Mouse (Mus musculus): ENCODE results near the gene Olfr1347. TPM values are rescaled to one million over a fixed set of nuclear protein-coding genes. Genes with fewer than 3 reads are reported as not detected.
"Not testable (repeated sequence)": the region's sequence is repeated elsewhere in the genome, so short reads cannot be mapped to it uniquely, and the experiment has no call there.

The Olfr1347 gene
- total and polyA plus RNA-seq, 2 experiments from 2014 or later, result not detected

DNA sequence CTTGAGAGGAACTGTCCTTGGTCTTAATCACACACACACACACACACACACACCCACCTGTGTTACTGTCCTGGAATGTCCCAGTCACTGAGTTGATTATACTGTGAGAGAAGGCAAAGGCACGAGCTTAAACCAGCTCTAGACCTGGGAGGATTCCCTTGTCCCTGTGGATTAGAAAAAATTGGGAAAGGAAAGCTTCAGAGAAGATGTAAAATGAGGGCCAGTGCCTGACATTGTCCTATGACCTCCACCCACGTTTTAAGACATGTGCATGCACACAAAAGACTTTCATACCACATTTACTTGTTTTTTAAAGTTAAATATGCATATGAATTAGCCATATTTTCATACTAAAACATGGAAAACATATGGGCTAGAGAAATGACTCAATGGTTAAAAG is 12.7 kb downstream of the Olfr1347 start, which contains the start of gene Olfr5:
Gene Olfr5 (minus strand): TSS at position 101 of the 400 bp plus-strand sequence.
- Histone ChIP-seq H3K9ac (replicated peaks; ENCODE audit: low read depth, low read length) (no peak within 1 kb of the TSS), H3K4me3 (ENCODE audit: low read depth, low read length) (no peak within 1 kb of the TSS), H3K9me3 (replicated peaks; ENCODE audit: control insufficient read depth, low read length) (peaks cover 3% of the 10 kb centered on the region), H3K36me3 (replicated peaks; ENCODE audit: control insufficient read depth, insufficient read depth, low read length) (no peaks in the 10 kb centered on the region), H3K27ac (ENCODE audit: low read depth) (no peak within 1 kb of the TSS), H3K4me1 (ENCODE audit: control insufficient read depth, insufficient read depth) (no peaks in the 10 kb centered on the region), H3K27me3 (ENCODE audit: control insufficient read depth, insufficient read depth, low read length) (no peaks in the 10 kb centered on the region), H3K4me2 (ENCODE audit: low read depth, low read length) (no peak within 1 kb of the TSS)
- TF ChIP-seq EP300 (IDR thresholded peaks at IDR 0.05; ENCODE audit: low read depth) (no peak), CTCF (IDR thresholded peaks at IDR 0.05; ENCODE audit: low read depth) (no peak)
- no peak for DNase-seq (ENCODE audit: low spot score)
- WGBS, result 21% methylated on average over 2 of the region's 2 CpGs
- no peak for ATAC-seq (ENCODE audit: insufficient read depth, low read depth)

DNA sequence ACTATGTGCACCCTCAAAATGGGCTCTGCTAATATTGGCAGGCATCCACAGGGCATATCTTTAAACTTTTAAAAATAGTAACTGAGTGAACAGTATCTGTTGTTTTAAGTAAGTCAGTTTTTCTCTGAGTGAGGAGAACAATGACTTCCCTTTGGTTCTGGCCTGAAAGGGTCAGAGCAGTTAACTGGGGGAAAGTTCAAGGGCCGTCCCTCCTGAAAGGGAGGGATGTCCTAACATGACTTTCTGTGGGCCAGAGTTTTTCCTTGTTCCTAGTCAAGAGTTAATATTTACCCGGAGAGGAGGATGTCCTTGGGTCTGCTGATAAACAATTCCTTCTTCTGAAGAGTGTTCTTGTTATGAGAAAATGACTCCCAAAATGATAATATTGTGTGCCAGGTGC is 21.9 kb downstream of the Olfr1347 start:
- DNase-seq (ENCODE audit: low spot score); H3K4me3 ChIP-seq (ENCODE audit: low read depth, low read length); H3K9me3 ChIP-seq (replicated peaks; ENCODE audit: control insufficient read depth, low read length); H3K9ac ChIP-seq (replicated peaks; ENCODE audit: low read depth, low read length); H3K4me2 ChIP-seq (ENCODE audit: low read depth, low read length); H3K27me3 ChIP-seq (ENCODE audit: control insufficient read depth, insufficient read depth, low read length); H3K27ac ChIP-seq (ENCODE audit: low read depth); H3K36me3 ChIP-seq (replicated peaks; ENCODE audit: control insufficient read depth, insufficient read depth, low read length); H3K4me1 ChIP-seq (ENCODE audit: control insufficient read depth, insufficient read depth); ATAC-seq (ENCODE audit: insufficient read depth, low read depth): not testable (repeated sequence)
- 54% methylated on average over 2 of the region's 2 CpGs for WGBS

DNA sequence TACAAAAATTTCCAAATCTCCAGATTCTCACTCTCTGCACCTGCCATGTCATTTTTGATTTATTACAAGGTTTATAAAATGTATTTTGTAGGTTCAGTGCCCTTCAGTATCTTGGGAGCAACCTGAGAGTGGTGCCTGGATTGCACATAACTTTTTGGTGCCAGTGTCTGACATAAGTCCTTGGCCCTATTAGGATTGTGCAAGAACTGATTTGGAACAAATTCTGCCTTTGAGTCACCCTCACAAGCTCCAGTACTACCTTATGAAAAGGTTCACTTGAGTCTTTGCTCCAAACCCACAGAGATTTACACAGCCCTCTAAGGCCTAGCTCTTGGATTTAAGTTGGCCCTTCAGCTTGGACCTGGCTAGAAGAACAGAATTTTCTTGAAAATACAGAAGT is 32.6 kb downstream of the Olfr1347 start, which contains the start of gene Olfr1346:
Gene Olfr1346 (plus strand): TSS at position 151 of the 400 bp plus-strand sequence.
- H3K27me3 ChIP-seq (ENCODE audit: control insufficient read depth, insufficient read depth, low read length), result no peaks in the 10 kb centered on the region
- H3K4me3 ChIP-seq (ENCODE audit: low read depth, low read length), result no peak within 1 kb of the TSS
- H3K27ac ChIP-seq (ENCODE audit: low read depth), result no peak within 1 kb of the TSS
- TF ChIP-seq EP300 (IDR thresholded peaks at IDR 0.05; ENCODE audit: low read depth) (no peak), CTCF (IDR thresholded peaks at IDR 0.05; ENCODE audit: low read depth) (no peak)
- no peaks in the 10 kb centered on the region for H3K36me3 ChIP-seq (replicated peaks; ENCODE audit: control insufficient read depth, insufficient read depth, low read length)
- no peaks in the 10 kb centered on the region for H3K9me3 ChIP-seq (replicated peaks; ENCODE audit: control insufficient read depth, low read length)
- no peak for DNase-seq (ENCODE audit: low spot score)
- no peak for ATAC-seq (ENCODE audit: insufficient read depth, low read depth)
- no peaks in the 10 kb centered on the region for H3K4me1 ChIP-seq (ENCODE audit: control insufficient read depth, insufficient read depth)
- H3K4me2 ChIP-seq (ENCODE audit: low read depth, low read length), result no peak within 1 kb of the TSS
- no peak within 1 kb of the TSS for H3K9ac ChIP-seq (replicated peaks; ENCODE audit: low read depth, low read length)

DNA sequence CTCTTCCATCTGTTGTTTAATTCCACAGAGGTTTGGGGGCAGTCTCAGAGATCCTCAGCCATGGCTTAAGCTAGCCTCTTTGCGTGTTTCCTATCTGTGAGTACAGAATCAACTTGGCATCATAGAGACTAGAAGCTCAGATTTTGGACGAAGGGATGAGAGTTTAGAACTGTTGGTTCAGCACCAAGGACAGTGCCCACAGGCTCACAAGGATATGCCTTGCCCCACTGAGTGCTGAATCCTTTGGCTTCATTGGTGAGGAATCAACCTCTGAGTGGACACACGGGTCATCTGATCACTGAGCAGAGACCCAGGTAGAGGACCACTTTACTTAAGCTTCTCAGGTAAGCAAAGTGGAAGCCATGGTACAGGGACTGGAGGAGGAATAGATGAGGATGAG is 43.2 kb downstream of the Olfr1347 start:
- TF ChIP-seq CTCF (IDR thresholded peaks at IDR 0.05; ENCODE audit: low read depth) (no peak), EP300 (IDR thresholded peaks at IDR 0.05; ENCODE audit: low read depth) (no peak)
- Histone ChIP-seq H3K9me3 (replicated peaks; ENCODE audit: control insufficient read depth, low read length) (no peaks in the 10 kb centered on the region), H3K4me1 (ENCODE audit: control insufficient read depth, insufficient read depth) (no peaks in the 10 kb centered on the region), H3K27me3 (ENCODE audit: control insufficient read depth, insufficient read depth, low read length) (no peaks in the 10 kb centered on the region), H3K4me3 (ENCODE audit: low read depth, low read length) (no peak overlapping the region), H3K4me2 (ENCODE audit: low read depth, low read length) (no peak overlapping the region), H3K9ac (replicated peaks; ENCODE audit: low read depth, low read length) (no peak overlapping the region), H3K27ac (ENCODE audit: low read depth) (no peak overlapping the region), H3K36me3 (replicated peaks; ENCODE audit: control insufficient read depth, insufficient read depth, low read length) (no peaks in the 10 kb centered on the region)
- no peak for DNase-seq (ENCODE audit: low spot score)
- no peak for ATAC-seq (ENCODE audit: insufficient read depth, low read depth)
- 41% methylated on average over 3 of the region's 3 CpGs for WGBS

DNA sequence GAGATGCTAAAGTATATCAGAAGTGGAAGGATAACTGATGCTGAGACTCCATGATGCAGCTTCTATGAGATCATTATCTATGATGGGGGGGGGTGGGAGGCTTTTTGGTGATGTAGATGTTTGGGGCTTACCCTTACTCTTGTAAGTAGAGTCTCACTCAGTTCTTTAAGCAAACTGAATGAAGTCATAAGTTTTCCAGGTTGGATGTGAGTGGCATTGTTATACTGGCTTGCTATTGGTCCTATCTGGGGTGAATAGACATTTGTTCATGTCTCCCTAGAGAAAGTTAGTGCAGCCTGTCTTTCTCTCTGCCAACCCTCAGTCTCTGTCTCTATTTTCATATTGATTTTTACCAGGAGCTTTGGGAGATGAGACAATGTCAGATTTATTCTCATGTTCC is 43.7 kb downstream of the Olfr1347 start, which contains the start of gene Olfr1336:
Gene Olfr1336 (plus strand): TSS at position 301 of the 400 bp plus-strand sequence.
- TF ChIP-seq CTCF (IDR thresholded peaks at IDR 0.05; ENCODE audit: low read depth), result no peak
- no peak for TF ChIP-seq EP300 (IDR thresholded peaks at IDR 0.05; ENCODE audit: low read depth)
- Histone ChIP-seq H3K27ac (ENCODE audit: low read depth) (no peak within 1 kb of the TSS), H3K36me3 (replicated peaks; ENCODE audit: control insufficient read depth, insufficient read depth, low read length) (no peaks in the 10 kb centered on the region), H3K4me2 (ENCODE audit: low read depth, low read length) (no peak within 1 kb of the TSS), H3K4me1 (ENCODE audit: control insufficient read depth, insufficient read depth) (no peaks in the 10 kb centered on the region), H3K27me3 (ENCODE audit: control insufficient read depth, insufficient read depth, low read length) (no peaks in the 10 kb centered on the region), H3K9me3 (replicated peaks; ENCODE audit: control insufficient read depth, low read length) (no peaks in the 10 kb centered on the region), H3K4me3 (ENCODE audit: low read depth, low read length) (no peak within 1 kb of the TSS), H3K9ac (replicated peaks; ENCODE audit: low read depth, low read length) (no peak within 1 kb of the TSS)
- DNase-seq (ENCODE audit: low spot score), result no peak
- no peak for ATAC-seq (ENCODE audit: insufficient read depth, low read depth)

DNA sequence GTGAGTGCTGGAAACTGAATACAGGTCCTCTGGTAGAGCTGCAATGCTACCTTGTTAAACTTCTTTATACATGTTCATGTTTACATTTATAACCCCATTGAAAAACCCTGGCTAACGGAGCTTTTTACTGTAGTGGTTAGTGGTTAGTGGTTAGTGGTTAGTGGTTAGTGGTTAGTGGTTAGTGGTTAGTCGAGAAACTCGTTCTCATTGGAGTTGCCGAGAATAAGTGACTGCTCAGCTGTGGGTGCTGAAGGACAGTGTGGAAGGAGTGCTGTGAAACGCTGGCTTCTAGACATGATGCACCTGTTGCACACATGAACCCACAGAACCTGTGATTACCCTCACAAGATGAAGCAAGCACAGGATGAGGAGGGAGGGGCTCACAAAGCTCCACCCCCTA is 51.8 kb downstream of the Olfr1347 start:
- ATAC-seq (ENCODE audit: insufficient read depth, low read depth) (no peak), DNase-seq (ENCODE audit: low spot score) (no peak)
- H3K4me2 ChIP-seq (ENCODE audit: low read depth, low read length), result no peak overlapping the region
- no peaks in the 10 kb centered on the region for H3K9me3 ChIP-seq (replicated peaks; ENCODE audit: control insufficient read depth, low read length)
- no peaks in the 10 kb centered on the region for H3K27me3 ChIP-seq (ENCODE audit: control insufficient read depth, insufficient read depth, low read length)
- no peaks in the 10 kb centered on the region for H3K4me1 ChIP-seq (ENCODE audit: control insufficient read depth, insufficient read depth)
- no peak overlapping the region for H3K4me3 ChIP-seq (ENCODE audit: low read depth, low read length)
- no peak overlapping the region for H3K9ac ChIP-seq (replicated peaks; ENCODE audit: low read depth, low read length)
- H3K36me3 ChIP-seq (replicated peaks; ENCODE audit: control insufficient read depth, insufficient read depth, low read length), result no peaks in the 10 kb centered on the region
- 67% methylated on average over 5 of the region's 5 CpGs for WGBS
- TF ChIP-seq CTCF (IDR thresholded peaks at IDR 0.05; ENCODE audit: low read depth) (no peak), EP300 (IDR thresholded peaks at IDR 0.05; ENCODE audit: low read depth) (no peak)
- no peak overlapping the region for H3K27ac ChIP-seq (ENCODE audit: low read depth)

All from heart, postnatal 0 days (tissue).